Mouse (Mus musculus): ENCODE results near the gene Spink8. TPM values are rescaled to one million over a fixed set of nuclear protein-coding genes. Genes with fewer than 3 reads are reported as not detected.

Spink8 gene
- polyA plus RNA-seq, 1 experiment from 2014 or later: not detected

Other genes starting within 250 kb of the Spink8 start
- gene Fbxw15, start 244.0 kb upstream of the Spink8 start, polyA plus RNA-seq (2014; fragmentation: Nextera tagmentation; extraction: Ambion mirVana): not detected in 2 replicates
- not detected in 2 replicates for gene Fbxw24, start 186.2 kb upstream of the Spink8 start, polyA plus RNA-seq (2014; fragmentation: Nextera tagmentation; extraction: Ambion mirVana)
- not detected in 2 replicates for gene Fbxw25, start 147.6 kb upstream of the Spink8 start, polyA plus RNA-seq (2014; fragmentation: Nextera tagmentation; extraction: Ambion mirVana)
- not detected in 2 replicates for gene Fbxw18, start 109.6 kb upstream of the Spink8 start, polyA plus RNA-seq (2014; fragmentation: Nextera tagmentation; extraction: Ambion mirVana)
- gene Fbxw26, start 66.2 kb upstream of the Spink8 start, polyA plus RNA-seq (2014; fragmentation: Nextera tagmentation; extraction: Ambion mirVana): not detected in 2 replicates
- gene Fbxw27, start 21.6 kb upstream of the Spink8 start, polyA plus RNA-seq (2014; fragmentation: Nextera tagmentation; extraction: Ambion mirVana): not detected in 2 replicates
- gene Nme6, start 20.5 kb downstream of the Spink8 start, polyA plus RNA-seq (2014; fragmentation: Nextera tagmentation; extraction: Ambion mirVana): 58.1 and 68.0 TPM in 2 replicates
- not detected in 2 replicates for gene Camp, start 37.3 kb downstream of the Spink8 start, polyA plus RNA-seq (2014; fragmentation: Nextera tagmentation; extraction: Ambion mirVana)
- 8.4 and 13.8 TPM in 2 replicates for gene Cdc25a, start 63.3 kb downstream of the Spink8 start, polyA plus RNA-seq (2014; fragmentation: Nextera tagmentation; extraction: Ambion mirVana)
- 144 and 159 TPM in 2 replicates for gene Map4, start 119.2 kb downstream of the Spink8 start, polyA plus RNA-seq (2014; fragmentation: Nextera tagmentation; extraction: Ambion mirVana)

All from midbrain, embryonic 14.5 days (tissue).